Mouse (Mus musculus): ENCODE measurements around the gene Asic2.

The Asic2 gene

GRCm38 (mm10) chr11:81152460-81153160, 815.6 kb downstream of the Asic2 start:
- no peak for DNase-seq

GRCm38 (mm10) chr11:81152021-81152385, 816.3 kb downstream of the Asic2 start:
- DNase-seq, result no peak

- DNase-seq, result no peak
These were observed 816.8 kb downstream of the Asic2 start for GRCm38 (mm10) chr11:81151286-81152020.

GRCm38 (mm10) chr11:81150621-81151020, 817.6 kb downstream of the Asic2 start:
- DNase-seq, result no peak

GRCm38 (mm10) chr11:81148423-81148822, 819.8 kb downstream of the Asic2 start:
- no peak for DNase-seq

GRCm38 (mm10) chr11:81146574-81147157, 821.6 kb downstream of the Asic2 start:
- DNase-seq, result no peak

- DNase-seq, result no peak
These were observed 833.1 kb downstream of the Asic2 start for GRCm38 (mm10) chr11:81135141-81135540.

GRCm38 (mm10) chr11:81133950-81134349, 834.3 kb downstream of the Asic2 start:
- DNase-seq, result no peak

- no peak for DNase-seq
These were observed 835.6 kb downstream of the Asic2 start for GRCm38 (mm10) chr11:81132669-81133068.

GRCm38 (mm10) chr11:81124363-81124762, 843.9 kb downstream of the Asic2 start:
- DNase-seq, result no peak

- no peak for DNase-seq
These were observed 848.2 kb downstream of the Asic2 start for GRCm38 (mm10) chr11:81120024-81120576.

- DNase-seq, result no peak
These were observed 850.2 kb downstream of the Asic2 start for GRCm38 (mm10) chr11:81118055-81118454.

- peak; percentile 38 for DNase-seq
These were observed 852.6 kb downstream of the Asic2 start for GRCm38 (mm10) chr11:81115666-81116065.

GRCm38 (mm10) chr11:81111626-81112025, 856.6 kb downstream of the Asic2 start:
- no peak for DNase-seq

GRCm38 (mm10) chr11:81110049-81110448, 858.2 kb downstream of the Asic2 start:
- DNase-seq, result no peak

- no peak for DNase-seq
These were observed 861.3 kb downstream of the Asic2 start for GRCm38 (mm10) chr11:81106949-81107348.

GRCm38 (mm10) chr11:81100829-81101228, 867.4 kb downstream of the Asic2 start:
- no peak for DNase-seq

GRCm38 (mm10) chr11:81096011-81096410, 872.2 kb downstream of the Asic2 start:
- DNase-seq, result no peak

- DNase-seq, result peak; percentile 16
These were observed 873.7 kb downstream of the Asic2 start for GRCm38 (mm10) chr11:81094581-81094980.

GRCm38 (mm10) chr11:81092161-81092560, 876.1 kb downstream of the Asic2 start:
- DNase-seq, result no peak

- DNase-seq, result no peak
These were observed 884.4 kb downstream of the Asic2 start for GRCm38 (mm10) chr11:81083822-81084221.

GRCm38 (mm10) chr11:81080076-81080805, 888.0 kb downstream of the Asic2 start:
- DNase-seq, result no peak

GRCm38 (mm10) chr11:81079237-81079636, 889.0 kb downstream of the Asic2 start:
- DNase-seq, result no peak

Data from kidney, adult 9 months (tissue).